11 mouse cellular contexts compared by ENCODE assay signal in genomic region chr12:15758866-15759265, GRCm38 (mm10). TPM values are rescaled to one million over a fixed set of nuclear protein-coding genes. Genes with fewer than 3 reads are reported as not detected.
DNase-seq lines count a peak whose midpoint lies in the region; ATAC-seq lines count a peak whose summit lies in the region.
"Had no signal": no experiment of that assay in that cellular context is flagged by ENCODE, and none has a peak within 500 bp of the region (broad histone marks: within the 10 kb centered on the region; RNA-seq: fewer than 3 reads in every experiment).

No protein-coding gene starts in this region.

- DNase-seq in MN1 (ENCODE audit: low spot score): peak; percentile 35
- DNase-seq in frontal cortex, postnatal 14 days (ENCODE audit: low spot score in 2 of 2): peak; percentile 28 to 62
- peak; percentile 39 to 80 for DNase-seq in left cerebral cortex, adult 8-10 months (ENCODE audit: low spot score in 2 of 2)
- DNase-seq in heart, embryonic 10.5 days (ENCODE audit: low spot score): no peak
- DNase-seq: heart, postnatal 14 days had no signal

- no peaks in the 10 kb centered on the region; the same call in 1 of the 2 replicates for H3K9me3 ChIP-seq in intestine, embryonic 16.5 days (ENCODE audit: control insufficient read depth, low read length)
- no peaks in the 10 kb centered on the region for H3K9me3 ChIP-seq in heart, embryonic 10.5 days
- H3K9me3 ChIP-seq: limb, embryonic 10.5 days; lung, embryonic 15.5 days had no signal

- H3K27ac ChIP-seq in intestine, embryonic 16.5 days (ENCODE audit: low read length): no peak overlapping the region
- H3K27ac ChIP-seq in heart, embryonic 10.5 days: no peak overlapping the region
- H3K27ac ChIP-seq: limb, embryonic 10.5 days; lung, embryonic 15.5 days had no signal

- peak; percentile 61 for ATAC-seq in cerebellum, adult (ENCODE audit: insufficient number of reproducible peaks, low FRiP score, low TSS enrichment)
- no peak for ATAC-seq in intestine, embryonic 16.5 days
- no peak for ATAC-seq in erythroid progenitor cell, adult 5-6 weeks (replicated peaks; ENCODE audit: low FRiP score, poor library complexity, severe bottlenecking)
- no peak for ATAC-seq in megakaryocyte progenitor cell, adult 5-6 weeks (replicated peaks; ENCODE audit: poor library complexity)

- H3K4me3 ChIP-seq in intestine, embryonic 16.5 days (ENCODE audit: low read length): no peak overlapping the region
- H3K4me3 ChIP-seq in heart, embryonic 10.5 days: no peak overlapping the region
- H3K4me3 ChIP-seq: limb, embryonic 10.5 days; lung, embryonic 15.5 days had no signal

- WGBS in intestine, embryonic 16.5 days: 47% methylated on average over 2 of the region's 2 CpGs
- WGBS in heart, embryonic 10.5 days: 47% methylated on average over 2 of the region's 2 CpGs

- H3K4me2 ChIP-seq in intestine, embryonic 16.5 days (ENCODE audit: low read depth, low read length): no peak overlapping the region
- H3K4me2 ChIP-seq: lung, embryonic 15.5 days had no signal

- H3K4me1 ChIP-seq in intestine, embryonic 16.5 days (ENCODE audit: control insufficient read depth, insufficient read depth, low read length): no peaks in the 10 kb centered on the region
- H3K4me1 ChIP-seq in heart, embryonic 10.5 days: no peaks in the 10 kb centered on the region
- H3K4me1 ChIP-seq: limb, embryonic 10.5 days; lung, embryonic 15.5 days had no signal

- H3K36me3 ChIP-seq in intestine, embryonic 16.5 days (ENCODE audit: control insufficient read depth, insufficient read depth, low read length): no peaks in the 10 kb centered on the region
- no peaks in the 10 kb centered on the region for H3K36me3 ChIP-seq in heart, embryonic 10.5 days
- H3K36me3 ChIP-seq: limb, embryonic 10.5 days; lung, embryonic 15.5 days had no signal

- no peaks in the 10 kb centered on the region for H3K27me3 ChIP-seq in intestine, embryonic 16.5 days (replicated peaks; ENCODE audit: control insufficient read depth, insufficient read depth, low read length)
- no peaks in the 10 kb centered on the region for H3K27me3 ChIP-seq in heart, embryonic 10.5 days (ENCODE audit: insufficient read depth, poor library complexity, severe bottlenecking)
- H3K27me3 ChIP-seq: lung, embryonic 15.5 days had no signal

- no peak overlapping the region for H3K9ac ChIP-seq in intestine, embryonic 16.5 days (ENCODE audit: low read depth, low read length)
- H3K9ac ChIP-seq: lung, embryonic 15.5 days had no signal

RNA-seq across cellular contexts. Expression of gene Trib2, which starts 57.9 kb away (rescaled TPM):
- total RNA-seq in left cerebral cortex, adult 8-10 months (2022): 10 to 100 TPM; 28.2 to 36.8 (median 30.9) TPM
- polyA plus RNA-seq in intestine, embryonic 16.5 days (2015; fragmentation: Nextera tagmentation; extraction: Ambion mirVana): 17.7 and 18.3 TPM in 2 replicates
- polyA plus RNA-seq in heart, embryonic 10.5 days (2016; fragmentation: Nextera tagmentation; extraction: Ambion mirVana): 30.8 and 61.0 TPM in 2 replicates
- total RNA-seq in erythroid progenitor cell, adult 5-6 weeks (2015; ENCODE audit: low replicate concordance): 4.3 and 8.0 TPM in 2 replicates
- 4.5 and 5.3 TPM in 2 replicates for total RNA-seq in erythroid progenitor cell, adult 5-6 weeks (2017; ENCODE audit: low replicate concordance)
- 3.2 and 7.5 TPM in 2 replicates for total RNA-seq in megakaryocyte progenitor cell, adult 5-6 weeks (2015)
- total RNA-seq in megakaryocyte progenitor cell, adult 5-6 weeks (2017): 4.1 and 8.0 TPM in 2 replicates
